Mouse (Mus musculus) thymus, postnatal 14 days (tissue): ENCODE data around the gene Rdh7.
"Not testable (repeated sequence)": the region's sequence is repeated elsewhere in the genome, so short reads cannot be mapped to it uniquely, and the experiment has no call there.

Source experiments
- DNase-seq: peaks from one replicate; pipeline ENCODE4 v3.0.0; 2021

Gene Rdh7

DNA sequence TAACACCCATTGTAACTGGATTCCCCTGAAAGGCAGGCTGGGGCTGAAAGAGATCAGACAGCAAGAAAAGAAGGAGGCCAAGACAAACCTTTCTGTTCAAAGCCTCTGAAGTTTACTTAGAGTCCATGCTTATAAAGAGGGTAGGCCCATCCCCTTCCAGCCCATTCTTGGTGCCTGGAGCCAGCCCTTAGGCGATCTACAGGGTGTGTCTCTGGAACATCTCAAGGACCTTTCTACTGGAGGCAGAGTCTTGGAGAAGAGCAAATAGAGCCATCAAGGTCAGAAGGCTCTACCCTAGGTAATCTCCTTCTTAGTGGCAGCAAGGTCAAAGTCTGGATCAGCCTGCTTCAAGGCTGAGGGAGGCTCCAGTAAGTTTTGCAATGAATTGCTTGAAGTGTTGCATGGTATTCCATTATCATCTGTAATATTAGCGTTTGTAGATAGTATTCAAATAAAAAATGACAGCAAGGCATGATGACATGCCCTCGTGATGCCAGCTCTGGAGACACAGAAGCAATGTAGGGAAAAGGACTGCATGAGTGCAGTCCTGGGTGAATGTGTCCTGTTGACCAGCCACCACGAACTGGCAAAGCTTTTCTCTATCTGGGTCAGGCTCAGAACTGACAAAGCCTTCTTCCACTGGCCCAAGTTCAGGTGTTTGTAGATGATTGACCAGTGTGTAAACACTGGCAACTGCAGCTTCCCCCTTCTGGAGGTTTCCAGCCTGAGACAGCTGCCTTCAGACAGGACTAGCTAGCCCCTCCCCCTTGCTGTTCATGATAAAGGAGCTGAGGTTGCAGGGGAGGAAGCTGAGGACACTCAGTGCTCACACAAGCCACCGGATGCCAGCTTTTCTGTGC, 4.8 kb upstream of the Rdh7 start:
- peak; percentile 42 for DNase-seq

DNA sequence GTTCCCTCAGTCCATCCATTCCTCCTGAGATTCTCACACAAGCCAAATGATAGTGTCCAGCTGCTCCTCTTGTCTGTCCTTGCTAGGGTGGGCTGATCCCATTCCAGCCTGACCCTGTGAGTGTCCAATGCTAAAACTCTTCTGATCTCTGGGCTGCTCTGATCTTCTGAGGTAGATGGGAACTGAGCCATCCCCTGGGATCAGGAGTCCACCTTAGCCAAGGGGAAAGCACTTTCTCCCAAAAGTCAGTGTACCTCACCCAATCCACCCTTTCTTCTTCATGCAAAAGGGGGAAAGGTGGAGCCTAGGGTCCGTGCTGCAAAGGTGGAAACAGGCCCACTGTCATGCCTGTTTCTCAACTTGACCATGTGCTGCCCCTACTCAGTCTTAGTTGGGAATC, 2.9 kb upstream of the Rdh7 start:
- no peak for DNase-seq

- no peak for DNase-seq
Measured at GRCm38 (mm10) chr10:127886971-127887370, 1.6 kb downstream of the Rdh7 start.

GRCm38 (mm10) chr10:127886551-127886950, 2.1 kb downstream of the Rdh7 start:
- DNase-seq: no peak

- no peak for DNase-seq
Measured at GRCm38 (mm10) chr10:127881041-127881440, 7.6 kb downstream of the Rdh7 start.

GRCm38 (mm10) chr10:127879155-127879688, 9.4 kb downstream of the Rdh7 start:
- DNase-seq: no peak

DNA sequence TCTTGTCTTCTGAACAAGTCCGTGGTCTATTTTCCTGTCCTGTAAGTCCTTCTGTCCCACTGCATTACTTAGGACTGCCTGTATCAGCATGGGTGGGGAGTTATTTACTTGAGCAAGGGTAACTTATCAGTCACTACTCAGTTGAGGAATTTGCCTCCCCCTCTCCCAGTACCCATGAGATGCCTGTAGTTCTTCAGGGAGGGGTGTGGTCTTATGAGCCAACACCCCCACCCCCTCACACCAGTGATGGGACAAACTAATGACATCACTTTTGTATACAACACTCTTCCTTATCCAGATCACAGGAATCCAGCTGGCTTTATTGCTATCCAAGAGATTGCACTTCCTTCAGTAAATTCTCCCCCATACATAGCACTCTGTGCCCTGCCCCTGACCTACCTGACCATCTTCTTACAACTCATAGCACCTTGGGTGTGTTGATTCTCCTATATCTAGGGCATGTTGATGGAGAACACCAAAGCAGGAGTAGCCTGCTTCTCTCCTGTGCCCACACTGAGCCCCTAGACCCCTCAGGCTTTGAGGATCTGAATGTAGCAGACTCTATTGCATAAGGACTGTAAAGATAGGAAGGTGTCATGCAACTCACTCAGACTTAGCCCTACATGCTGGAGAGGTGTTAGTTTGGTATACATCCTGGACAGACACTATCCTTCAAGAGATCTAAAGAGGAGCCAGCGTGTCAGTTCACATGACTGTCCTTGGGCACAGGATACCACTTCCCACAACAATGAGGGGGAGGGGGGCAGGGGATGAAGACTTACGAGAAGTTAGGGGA, 10.2 kb downstream of the Rdh7 start:
- DNase-seq: no peak

DNA sequence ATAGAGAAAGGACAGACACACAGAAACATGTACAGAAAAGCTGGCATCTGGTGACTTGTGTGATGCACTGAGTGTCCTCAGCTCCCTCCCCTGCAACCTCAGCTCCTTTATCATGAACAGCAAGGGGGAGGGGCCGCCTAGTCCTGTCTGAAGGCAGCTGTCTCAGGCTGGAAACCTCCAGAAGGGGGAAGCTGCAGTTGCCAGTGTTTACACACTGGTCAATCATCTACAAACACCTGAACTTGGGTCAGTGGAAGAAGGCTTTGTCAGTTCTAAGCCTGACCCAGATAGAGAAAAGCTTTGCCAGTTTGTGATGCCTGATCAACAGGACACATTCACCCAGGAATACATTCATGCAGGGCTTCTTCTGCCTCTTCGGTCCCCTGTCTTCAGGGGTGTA, 10.9 kb downstream of the Rdh7 start:
- DNase-seq: no peak

- peak; percentile 28 for DNase-seq
Measured at GRCm38 (mm10) chr10:127872484-127872883, 16.1 kb downstream of the Rdh7 start.

- no peak for DNase-seq
Measured at GRCm38 (mm10) chr10:127866232-127866631, 22.4 kb downstream of the Rdh7 start, which contains the start of gene Rdh16f2. TSS of gene Rdh16f2 (plus strand) at chr10:127866474.

DNA sequence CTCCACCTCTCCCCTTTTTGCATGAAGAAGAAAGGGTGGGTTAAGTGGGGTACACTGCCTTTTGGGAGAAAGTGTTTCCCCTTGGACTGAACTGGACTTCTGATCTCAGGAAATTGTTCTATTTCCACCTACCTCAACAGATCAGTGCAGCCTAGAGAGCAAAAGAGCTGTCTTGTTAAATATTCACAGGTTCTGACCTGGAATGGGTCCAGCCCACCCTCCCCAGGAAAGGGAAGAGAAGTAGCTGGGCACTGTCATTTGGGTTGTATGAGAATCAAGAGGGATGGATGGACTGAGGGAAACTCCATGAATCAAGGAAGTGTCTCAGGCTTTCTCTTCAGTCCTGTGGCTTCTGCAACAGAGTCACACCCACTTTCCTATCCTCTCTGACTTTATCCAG, 23.7 kb downstream of the Rdh7 start:
- no peak for DNase-seq

GRCm38 (mm10) chr10:127856376-127856775, 32.2 kb downstream of the Rdh7 start:
- DNase-seq: no peak

- DNase-seq: no peak
Measured at GRCm38 (mm10) chr10:127849628-127850027, 39.0 kb downstream of the Rdh7 start, which contains the start of gene Rdh19. TSS of gene Rdh19 (plus strand) at chr10:127849928.

- DNase-seq: no peak
Measured at GRCm38 (mm10) chr10:127848089-127848488, 40.5 kb downstream of the Rdh7 start.

DNA sequence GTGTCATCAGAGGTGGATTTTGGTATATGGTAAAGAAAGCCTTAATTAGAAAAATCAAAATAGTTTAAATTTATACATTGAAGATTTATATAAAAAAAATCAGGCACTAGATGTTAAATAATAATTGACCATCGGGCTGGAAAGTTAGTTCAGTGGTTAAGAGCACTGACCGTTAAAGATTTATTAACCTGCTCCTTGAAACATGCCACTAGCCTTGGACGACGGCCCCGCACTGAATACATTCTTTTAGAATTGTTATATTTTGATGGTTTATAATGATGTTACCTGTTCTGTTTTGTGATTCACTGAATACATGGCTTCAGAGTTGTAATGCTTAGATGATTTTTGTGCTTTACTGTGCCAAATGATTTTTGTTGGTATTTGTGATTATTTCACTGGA, 42.7 kb downstream of the Rdh7 start:
- DNase-seq: not testable (repeated sequence)

- DNase-seq: no peak
Measured at GRCm38 (mm10) chr10:127840776-127841175, 47.8 kb downstream of the Rdh7 start.

DNA sequence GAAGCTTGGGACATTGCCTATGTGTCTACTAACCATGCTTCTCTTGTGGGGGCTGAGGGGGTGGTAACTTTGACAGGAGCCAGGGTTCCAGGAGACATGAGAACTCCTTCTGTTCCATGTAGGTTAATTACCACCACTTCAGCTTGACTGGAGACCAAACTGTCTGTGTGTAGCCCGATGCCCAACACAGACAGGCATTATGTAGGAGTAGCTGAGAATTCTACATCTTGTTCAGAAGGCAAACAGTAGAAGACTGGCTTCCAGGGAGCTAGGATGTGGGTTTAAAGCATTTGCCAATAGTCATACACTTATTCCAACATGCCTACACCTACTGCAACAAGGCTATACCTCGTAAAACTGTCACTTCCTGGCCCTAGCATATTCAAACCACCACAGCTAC, 50.1 kb downstream of the Rdh7 start:
- no peak for DNase-seq

- not testable (repeated sequence) for DNase-seq
Measured at GRCm38 (mm10) chr10:127837793-127838192, 50.8 kb downstream of the Rdh7 start.

DNA sequence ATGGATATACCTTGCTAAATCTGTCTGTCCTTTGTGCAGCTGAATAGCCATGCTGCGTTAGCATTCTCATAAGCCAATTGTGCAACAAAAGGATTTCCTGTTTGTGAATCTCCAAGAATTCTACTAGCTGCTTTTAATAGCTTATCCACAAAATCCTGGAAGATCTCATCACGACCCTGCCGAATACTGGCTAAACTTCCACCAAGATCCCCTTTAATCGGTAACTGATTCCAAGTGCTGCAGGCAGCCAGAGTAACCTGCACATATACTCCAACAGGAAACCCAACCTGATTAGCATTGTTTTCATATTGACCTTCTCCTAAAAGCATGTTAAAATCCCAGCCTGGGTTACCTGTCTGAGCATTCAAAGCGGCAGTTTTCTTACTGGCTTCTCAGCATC, 53.3 kb downstream of the Rdh7 start:
- DNase-seq: no peak

DNA sequence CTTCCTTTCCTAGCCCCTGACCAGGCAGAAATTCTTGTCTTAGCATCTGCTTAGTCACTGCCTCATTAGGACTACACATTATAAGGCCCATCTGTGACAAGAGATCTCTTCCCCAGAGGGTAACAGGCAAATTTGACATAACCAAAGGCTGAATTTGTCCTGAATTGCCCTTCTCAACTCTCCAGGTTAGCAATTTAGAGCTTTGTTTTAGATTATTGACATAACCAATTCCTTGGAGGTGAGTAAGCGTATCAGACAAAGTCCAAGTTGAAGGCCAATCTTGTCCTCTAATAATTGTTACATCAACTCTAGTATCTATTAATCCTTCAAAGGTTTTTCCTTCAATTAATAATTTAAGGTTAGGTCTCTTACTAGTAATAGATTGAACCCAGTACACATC, 54.4 kb downstream of the Rdh7 start:
- DNase-seq: not testable (repeated sequence)
